Mouse (Mus musculus) retina, embryonic 14.5 days (tissue): ENCODE measurements around the gene Dcaf1.

Source experiments
- DNase-seq: peaks from one replicate; pipeline ENCODE4 v3.0.0-alpha.2; 2015; ENCODE audit warnings: low spot score

Dcaf1 gene

GRCm38 (mm10) chr9:106908174-106908573, 86.5 kb downstream of the Dcaf1 start:
- DNase-seq, result no peak

GRCm38 (mm10) chr9:106908715-106909114, 87.0 kb downstream of the Dcaf1 start:
- DNase-seq, result no peak

- DNase-seq, result no peak
Observed at GRCm38 (mm10) chr9:106911624-106912023, 90.0 kb downstream of the Dcaf1 start.

- DNase-seq, result no peak
Observed at GRCm38 (mm10) chr9:106913759-106914158, 92.1 kb downstream of the Dcaf1 start.

GRCm38 (mm10) chr9:106914878-106915277, 93.2 kb downstream of the Dcaf1 start:
- no peak for DNase-seq
